Mouse (Mus musculus): ENCODE data around the gene Crip1.

GRCm38 (mm10) chr12:113148381-113149035 lies 2.4 kb downstream of the Crip1 start:
- no peak for TF ChIP-seq EP300 (IDR thresholded peaks at IDR 0.05; ENCODE audit: low read depth)
- TF ChIP-seq CTCF (IDR thresholded peaks at IDR 0.05; ENCODE audit: low read depth): peak; percentile 53
